Mouse (Mus musculus) hindbrain, embryonic 14.5 days (tissue): ENCODE data around the gene Cd5. TPM values are rescaled to one million over a fixed set of nuclear protein-coding genes. Genes with fewer than 3 reads are reported as not detected.

Source experiments
- ATAC-seq: fragments of 200-750 bp; cut with Nextera tagmentation; 2 replicates; pipeline ENCODE4 v1.8.0; 2017; ENCODE audit warnings: moderate number of reproducible peaks, mild to moderate bottlenecking, moderate TSS enrichment, moderate library complexity; ENCODE audit not compliant: low FRiP score
- DNase-seq: peaks from one replicate; pipeline ENCODE4 v3.0.0-alpha.2; 2015; ENCODE audit warnings: low spot score
- H3K27ac ChIP-seq: fragments of 300-500 bp; sonication (generic); 2 replicates; pipeline ENCODE4 v1.5.1; 2014; ENCODE audit warnings: mild to moderate bottlenecking, moderate library complexity
- H3K27me3 ChIP-seq: fragments of 300-500 bp; sonication (generic); 2 replicates; pipeline ENCODE4 v1.6.1; 2014; ENCODE audit warnings: mild to moderate bottlenecking, low read length, mixed read lengths; ENCODE audit not compliant: control insufficient read depth, insufficient read depth
- H3K36me3 ChIP-seq: fragments of 300-500 bp; sonication (generic); replicated peaks from 2 replicates; pipeline ENCODE4 v1.6.1; 2014; ENCODE audit not compliant: control insufficient read depth, insufficient read depth
- H3K4me1 ChIP-seq: fragments of 300-500 bp; sonication (generic); replicated peaks from 2 replicates; pipeline ENCODE4 v1.6.1; 2014; ENCODE audit warnings: antibody characterized with exemption, low read length, mixed read lengths; ENCODE audit not compliant: control insufficient read depth, insufficient read depth
- H3K4me2 ChIP-seq: fragments of 300-500 bp; sonication (generic); replicated peaks from 2 replicates; pipeline ENCODE4 v1.6.1; 2014; ENCODE audit warnings: mild to moderate bottlenecking, moderate library complexity
- H3K4me3 ChIP-seq: fragments of 300-500 bp; sonication (generic); replicated peaks from 2 replicates; pipeline ENCODE4 v1.5.1; 2014; ENCODE audit warnings: mild to moderate bottlenecking, low read length
- H3K9ac ChIP-seq: fragments of 300-500 bp; sonication (generic); 2 replicates; pipeline ENCODE4 v1.6.1; 2014
- H3K9me3 ChIP-seq: fragments of 300-500 bp; sonication (generic); 2 replicates; pipeline ENCODE4 v1.6.1; 2016; ENCODE audit warnings: low read length; ENCODE audit not compliant: control insufficient read depth
- WGBS: fragments of 180-500 bp; shearing (Covaris S2); extraction: QIAGEN DNeasy Blood & Tissue Kit; methylation state at CpG from one replicate; pipeline ENCODE4 v1.1.7; 2014; 5-methylcytosine and 5-hydroxymethylcytosine counted together
- polyA plus RNA-seq: library from polyadenylated mRNA; unstranded; fragments of >200 nt; fragmentation: Nextera tagmentation; extraction: Ambion mirVana; gene quantifications from 2 replicates; pipeline ENCODE4 v1.2.1, GENCODE M21; 2014

Cd5 gene
- polyA plus RNA-seq, 1 experiment from 2014 or later, result 0.31 TPM

- ATAC-seq, result no peak
- peak overlapping the region; percentile 9; the same call in 1 of the 2 replicates for H3K27ac ChIP-seq
These were observed 15.2 kb downstream of the Cd5 start for GRCm38 (mm10) chr19:10723649-10724048.

GRCm38 (mm10) chr19:10723084-10723483 is 15.7 kb downstream of the Cd5 start:
- H3K36me3 ChIP-seq, result no peaks in the 10 kb centered on the region
- H3K9me3 ChIP-seq, result no peaks in the 10 kb centered on the region
- peaks cover 28% of the 10 kb centered on the region for H3K4me1 ChIP-seq
- H3K27me3 ChIP-seq, result no peaks in the 10 kb centered on the region
- no peak overlapping the region for H3K4me2 ChIP-seq
- no peak overlapping the region for H3K4me3 ChIP-seq
- peak overlapping the region; percentile 31; the same call in 1 of the 2 replicates for H3K9ac ChIP-seq
- 16% methylated on average over 13 of the region's 13 CpGs for WGBS
- ATAC-seq (no peak), DNase-seq (no peak)
- peak overlapping the region; percentile 9; the same call in 1 of the 2 replicates for H3K27ac ChIP-seq

More at GRCm38 (mm10) chr19:10723649-10724048, 15.2 kb downstream of the Cd5 start:
- no peak for DNase-seq
- Histone ChIP-seq H3K4me1 (peaks cover 28% of the 10 kb centered on the region), H3K9me3 (no peaks in the 10 kb centered on the region), H3K4me3 (no peak overlapping the region), H3K4me2 (no peak overlapping the region), H3K9ac (no peak overlapping the region), H3K27me3 (no peaks in the 10 kb centered on the region), H3K36me3 (no peaks in the 10 kb centered on the region)
- WGBS, result 44% methylated on average over 5 of the region's 5 CpGs

DNA sequence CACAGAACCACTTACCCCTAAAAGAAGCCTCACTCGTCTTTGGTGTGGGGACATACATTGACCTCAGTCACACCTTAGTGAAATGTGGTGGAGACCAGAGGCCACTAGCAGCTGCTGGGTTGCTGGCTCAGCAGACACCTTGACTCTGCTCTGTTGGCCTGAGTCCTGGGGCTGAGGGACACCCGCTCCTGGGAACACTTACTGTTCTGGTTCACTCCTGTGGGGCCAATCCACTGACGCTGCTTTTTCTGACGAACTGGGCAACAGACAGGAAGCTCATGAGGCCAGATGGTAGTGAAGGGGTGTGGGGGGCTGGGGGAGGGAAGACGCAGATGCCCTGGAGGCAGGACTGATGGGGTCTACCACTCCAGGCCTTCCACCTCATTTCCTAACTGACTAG is 17.7 kb downstream of the Cd5 start:
- 54% methylated on average over 5 of the region's 5 CpGs for WGBS
- Histone ChIP-seq H3K4me2 (no peak overlapping the region), H3K4me3 (no peak overlapping the region), H3K36me3 (no peaks in the 10 kb centered on the region), H3K9me3 (no peaks in the 10 kb centered on the region), H3K27me3 (no peaks in the 10 kb centered on the region), H3K27ac (peak overlapping the region; percentile 47; the same call in 1 of the 2 replicates), H3K9ac (no peak overlapping the region), H3K4me1 (peaks cover 28% of the 10 kb centered on the region)
- DNase-seq (no peak), ATAC-seq (no peak)

- H3K4me1 ChIP-seq, result peaks cover 28% of the 10 kb centered on the region
- no peaks in the 10 kb centered on the region for H3K9me3 ChIP-seq
- no peak overlapping the region for H3K4me2 ChIP-seq
- H3K36me3 ChIP-seq, result no peaks in the 10 kb centered on the region
- H3K9ac ChIP-seq, result no peak overlapping the region
- H3K27me3 ChIP-seq, result no peaks in the 10 kb centered on the region
- H3K27ac ChIP-seq, result peak overlapping the region; percentile 47
- 33% methylated on average over 3 of the region's 3 CpGs for WGBS
- DNase-seq, result no peak
- H3K4me3 ChIP-seq, result no peak overlapping the region
- no peak for ATAC-seq
These were observed 18.3 kb downstream of the Cd5 start for GRCm38 (mm10) chr19:10720524-10720923.

DNA sequence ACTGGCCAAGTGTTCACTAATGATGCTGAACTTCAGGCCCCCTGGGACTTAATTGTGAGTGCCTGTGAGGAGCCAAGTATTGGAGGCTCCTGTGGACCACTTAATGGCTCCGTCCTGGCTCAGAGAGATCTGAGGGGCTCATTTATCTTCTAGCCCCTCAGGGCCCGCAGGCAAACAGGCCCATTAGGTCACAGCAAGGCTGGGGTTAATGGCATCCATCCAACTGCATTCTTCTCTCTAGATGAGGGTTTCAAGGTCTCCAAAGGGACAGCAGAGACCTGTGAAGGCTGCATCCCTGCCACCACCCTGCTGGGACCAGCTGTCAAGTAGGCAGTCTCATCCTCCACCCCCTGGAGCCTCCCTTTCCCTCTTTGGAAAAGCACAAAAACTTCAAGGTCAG is 19.1 kb downstream of the Cd5 start:
- Histone ChIP-seq H3K9ac (no peak overlapping the region), H3K4me3 (no peak overlapping the region), H3K27me3 (no peaks in the 10 kb centered on the region), H3K4me1 (peaks cover 28% of the 10 kb centered on the region), H3K4me2 (no peak overlapping the region), H3K9me3 (no peaks in the 10 kb centered on the region), H3K27ac (no peak overlapping the region), H3K36me3 (no peaks in the 10 kb centered on the region)
- DNase-seq (peak; percentile 52), ATAC-seq (peak; percentile 43; the same call in 1 of the 2 replicates)
- WGBS, result 21% methylated on average over 2 of the region's 2 CpGs

DNA sequence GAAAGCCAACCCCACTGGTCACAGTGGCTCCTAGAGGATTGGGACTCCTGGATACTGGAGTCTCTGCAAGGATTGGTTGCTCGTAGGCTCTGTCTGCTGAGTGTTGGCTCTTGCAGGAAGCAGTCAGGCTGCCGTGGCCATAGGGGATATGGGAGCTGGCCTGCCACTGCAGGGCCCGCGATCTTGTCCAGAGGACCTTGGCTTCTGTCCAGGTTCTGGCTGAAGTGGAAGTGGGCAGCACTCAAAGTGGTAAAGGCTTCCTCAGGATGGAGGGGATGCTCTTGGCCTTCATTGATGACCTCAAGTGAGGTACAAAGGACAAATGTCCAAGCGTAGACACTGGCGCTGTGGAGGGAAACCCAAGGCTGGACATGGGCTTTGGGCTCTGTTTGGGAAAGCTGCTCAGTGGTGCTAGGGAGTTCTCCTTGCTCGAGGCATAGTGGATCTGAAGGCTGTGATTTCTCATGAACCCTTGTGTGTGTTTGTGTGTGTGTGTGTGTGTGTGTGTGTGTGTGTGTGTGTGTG is 20.5 kb downstream of the Cd5 start:
- Histone ChIP-seq H3K36me3 (peaks cover 9% of the 10 kb centered on the region), H3K4me3 (no peak overlapping the region), H3K9ac (no peak overlapping the region), H3K27ac (no peak overlapping the region), H3K4me1 (peaks cover 25% of the 10 kb centered on the region), H3K9me3 (no peaks in the 10 kb centered on the region), H3K27me3 (no peaks in the 10 kb centered on the region), H3K4me2 (no peak overlapping the region)
- DNase-seq, result no peak
- WGBS, result 68% methylated on average over 7 of the region's 7 CpGs
- no peak for ATAC-seq

GRCm38 (mm10) chr19:10715476-10715875 is 23.3 kb downstream of the Cd5 start:
- no peak overlapping the region for H3K4me2 ChIP-seq
- H3K4me1 ChIP-seq, result peaks cover 17% of the 10 kb centered on the region
- no peak overlapping the region for H3K4me3 ChIP-seq
- H3K27me3 ChIP-seq, result no peaks in the 10 kb centered on the region
- no peak overlapping the region for H3K9ac ChIP-seq
- peaks cover 37% of the 10 kb centered on the region for H3K36me3 ChIP-seq
- whole genome bisulfite sequencing, result 90% methylated on average over 6 of the region's 6 CpGs
- DNase-seq (no peak), ATAC-seq (no peak)
- H3K27ac ChIP-seq, result no peak overlapping the region
- no peaks in the 10 kb centered on the region for H3K9me3 ChIP-seq

- Histone ChIP-seq H3K4me1 (peaks cover 15% of the 10 kb centered on the region), H3K27me3 (no peaks in the 10 kb centered on the region), H3K4me3 (no peak overlapping the region), H3K4me2 (no peak overlapping the region), H3K36me3 (peaks cover 38% of the 10 kb centered on the region), H3K27ac (0 out of 2 replicates have a peak overlapping the region, but pooled peaks have one; percentile 12), H3K9ac (no peak overlapping the region; the same call in 1 of the 2 replicates), H3K9me3 (no peaks in the 10 kb centered on the region)
- ATAC-seq (peak; percentile 60; the same call in 1 of the 2 replicates), DNase-seq (peak; percentile 84)
- WGBS, result 34% methylated on average over 4 of the region's 4 CpGs
These were observed 23.9 kb downstream of the Cd5 start for GRCm38 (mm10) chr19:10714682-10715475.

DNA sequence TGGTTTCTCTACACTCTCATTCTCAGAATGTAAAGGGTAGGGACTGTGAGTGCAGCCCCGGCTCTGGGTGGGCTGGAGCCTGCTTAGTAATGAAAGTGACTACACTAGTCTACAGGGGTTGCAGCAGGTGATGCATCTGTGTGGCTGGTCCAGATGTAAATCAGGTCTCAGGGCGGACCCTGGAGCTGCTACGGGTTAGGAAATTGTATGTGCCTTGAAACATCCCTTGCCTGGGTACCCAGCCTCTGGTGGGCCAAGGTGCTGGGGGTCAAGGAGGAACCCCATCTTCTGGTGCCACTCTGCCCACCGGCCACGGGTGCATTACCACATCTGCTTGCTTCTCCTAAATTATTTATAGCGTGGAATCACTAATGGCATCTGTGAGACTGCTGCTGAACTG is 24.6 kb downstream of the Cd5 start:
- peaks cover 17% of the 10 kb centered on the region for H3K4me1 ChIP-seq
- no peak overlapping the region for H3K4me3 ChIP-seq
- no peak overlapping the region; the same call in 1 of the 2 replicates for H3K9ac ChIP-seq
- H3K9me3 ChIP-seq, result no peaks in the 10 kb centered on the region
- H3K4me2 ChIP-seq, result no peak overlapping the region
- WGBS, result 87% methylated on average over 6 of the region's 6 CpGs
- DNase-seq (no peak), ATAC-seq (no peak)
- H3K36me3 ChIP-seq, result peaks cover 38% of the 10 kb centered on the region
- H3K27me3 ChIP-seq, result no peaks in the 10 kb centered on the region
- no peak overlapping the region for H3K27ac ChIP-seq
